Mouse (Mus musculus) testis, adult 10 weeks (tissue): Measurements from ENCODE around the gene Snai3. TPM values are rescaled to one million over a fixed set of nuclear protein-coding genes. Genes with fewer than 3 reads are reported as not detected.

Source experiments
- polyA plus RNA-seq: library from polyadenylated mRNA; stranded (reverse); fragments of 350-450 nt; fragmentation: Illumina TruSeq; extraction: RNeasy Lipid Tissue Mini Kit (QIAGEN cat#74804); gene quantifications from one replicate; pipeline ENCODE4 v1.2.3, GENCODE M21; 2014; ENCODE audit warnings: low read depth, low replicate concordance

The Snai3 gene
- 0.17 TPM for polyA plus RNA-seq

DNA sequence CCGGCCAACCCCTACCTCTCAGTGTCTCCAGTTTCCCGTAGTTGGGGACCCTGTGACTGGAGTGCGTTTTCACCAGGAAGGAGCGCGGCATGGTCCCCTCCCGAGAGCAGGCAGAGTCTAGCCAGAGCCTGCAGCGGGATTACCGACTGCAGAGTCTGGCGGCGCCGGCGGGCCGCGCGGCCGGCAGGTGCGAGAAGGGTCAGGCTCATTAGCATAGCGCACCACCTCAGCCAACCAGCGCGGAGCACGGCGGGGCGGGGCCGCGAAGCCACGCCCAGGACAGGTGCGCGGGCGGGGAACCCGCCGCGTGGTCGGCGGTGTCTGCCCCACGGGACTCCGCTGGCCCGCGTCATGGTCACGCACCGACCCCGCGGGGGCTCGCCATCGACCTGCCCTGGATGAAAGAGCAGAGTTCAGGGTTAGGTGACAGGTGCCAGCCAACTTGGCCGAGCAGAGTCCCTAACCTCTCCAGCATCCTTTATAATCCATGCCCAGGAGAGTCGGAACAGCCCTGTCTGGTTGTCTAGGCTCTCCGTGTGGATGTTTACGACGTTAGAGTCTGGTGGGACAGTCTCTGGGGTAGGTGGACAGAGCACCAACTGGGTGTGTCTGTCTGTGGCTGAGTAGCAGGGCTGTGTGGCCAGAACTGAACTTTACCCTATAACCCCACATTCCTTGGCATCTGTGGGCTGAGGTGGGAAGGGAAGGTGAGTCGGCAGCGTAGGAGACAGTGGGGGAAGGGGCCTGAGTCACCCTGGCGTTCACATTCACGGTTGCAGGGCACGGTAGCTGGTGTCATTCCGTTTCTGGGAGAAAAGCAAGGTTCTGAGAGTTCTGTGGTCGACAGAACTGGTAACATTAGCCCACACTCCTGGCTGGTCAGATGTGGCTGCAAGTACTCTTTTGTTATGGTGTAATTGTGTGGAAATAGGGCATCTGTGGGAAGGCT lies at the start of gene Snai3:
TSS of gene Snai3 (minus strand) at position 210 of the 949 bp plus-strand sequence.

DNA sequence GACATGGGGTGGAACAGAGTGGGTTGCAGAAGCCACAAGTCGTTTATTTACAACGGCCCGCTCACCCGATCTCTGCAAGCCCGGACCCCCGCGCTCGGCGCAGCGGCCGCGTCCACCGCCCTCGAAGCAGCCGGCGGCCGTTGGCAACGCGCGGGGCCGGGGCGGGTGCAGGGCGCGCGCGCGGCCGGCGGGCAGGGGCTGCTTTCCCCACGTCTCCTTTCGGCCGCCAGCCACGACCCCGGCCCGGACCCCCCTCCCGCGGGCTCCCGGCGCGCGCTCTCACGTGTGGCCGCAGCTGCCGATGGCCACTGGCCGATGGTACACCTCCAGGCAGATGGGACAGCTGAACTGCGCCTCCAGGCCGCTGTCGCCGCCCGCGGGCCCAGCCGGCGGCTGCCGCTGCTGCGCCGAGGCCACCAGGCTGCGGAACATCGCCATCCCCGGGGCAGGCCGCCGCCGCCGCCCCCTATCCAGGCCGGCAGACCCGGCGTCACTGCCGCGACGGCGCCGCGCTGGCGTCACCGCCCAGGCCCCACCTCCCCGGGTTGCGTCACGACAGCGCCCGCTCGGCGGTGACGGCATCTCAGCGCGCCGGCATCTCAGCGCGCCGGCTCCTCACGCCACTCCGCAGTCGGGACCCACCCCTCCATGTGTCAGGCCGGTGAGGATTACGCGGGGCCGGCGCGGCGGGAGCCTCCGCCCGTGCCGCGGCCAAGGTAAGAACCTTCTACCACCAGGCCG lies 15.2 kb upstream of the Snai3 start, which contains the start of the genes Rnf166 and Ctu2:
TSS of gene Rnf166 (minus strand) at position 485 of the 741 bp plus-strand sequence.
TSS of gene Ctu2 (plus strand) at position 564 of the 741 bp plus-strand sequence.

DNA sequence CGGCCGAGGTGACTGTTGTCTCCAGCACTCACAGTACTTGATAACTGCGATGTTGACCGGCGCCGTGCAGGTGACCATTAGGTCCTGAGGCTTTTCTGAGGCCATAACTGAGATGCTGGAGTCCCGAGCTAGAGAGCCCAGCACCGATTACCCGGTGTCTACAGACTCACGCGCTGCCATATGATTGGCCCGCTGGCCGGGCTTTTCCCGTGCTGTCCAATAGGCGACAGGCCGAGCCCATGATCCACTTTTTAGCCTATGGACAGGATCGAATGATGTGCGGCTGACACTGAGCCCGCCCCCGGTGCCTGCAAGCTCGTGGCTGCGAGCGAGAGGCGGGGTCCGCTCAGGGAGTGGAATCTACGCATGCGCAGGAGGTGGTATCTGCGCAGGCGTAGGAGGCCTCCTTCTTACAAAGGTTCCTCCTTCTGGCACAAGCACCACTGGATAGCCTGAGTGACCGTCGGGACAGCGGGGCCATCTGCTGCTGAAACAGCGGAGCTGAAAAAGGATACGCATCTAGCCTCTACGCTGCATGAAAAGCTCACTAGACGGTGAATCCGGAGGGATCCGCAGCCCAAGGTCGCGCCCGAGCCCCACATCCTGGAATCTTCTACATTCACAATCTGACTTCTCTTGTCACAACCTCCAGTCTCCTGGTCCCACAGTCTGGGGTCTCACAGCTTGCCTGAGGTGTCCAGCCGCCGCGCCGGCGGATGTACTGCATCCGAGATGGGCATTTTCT lies 17.1 kb downstream of the Snai3 start, which contains the start of gene Mvd:
TSS of gene Mvd (minus strand) at position 161 of the 745 bp plus-strand sequence.

DNA sequence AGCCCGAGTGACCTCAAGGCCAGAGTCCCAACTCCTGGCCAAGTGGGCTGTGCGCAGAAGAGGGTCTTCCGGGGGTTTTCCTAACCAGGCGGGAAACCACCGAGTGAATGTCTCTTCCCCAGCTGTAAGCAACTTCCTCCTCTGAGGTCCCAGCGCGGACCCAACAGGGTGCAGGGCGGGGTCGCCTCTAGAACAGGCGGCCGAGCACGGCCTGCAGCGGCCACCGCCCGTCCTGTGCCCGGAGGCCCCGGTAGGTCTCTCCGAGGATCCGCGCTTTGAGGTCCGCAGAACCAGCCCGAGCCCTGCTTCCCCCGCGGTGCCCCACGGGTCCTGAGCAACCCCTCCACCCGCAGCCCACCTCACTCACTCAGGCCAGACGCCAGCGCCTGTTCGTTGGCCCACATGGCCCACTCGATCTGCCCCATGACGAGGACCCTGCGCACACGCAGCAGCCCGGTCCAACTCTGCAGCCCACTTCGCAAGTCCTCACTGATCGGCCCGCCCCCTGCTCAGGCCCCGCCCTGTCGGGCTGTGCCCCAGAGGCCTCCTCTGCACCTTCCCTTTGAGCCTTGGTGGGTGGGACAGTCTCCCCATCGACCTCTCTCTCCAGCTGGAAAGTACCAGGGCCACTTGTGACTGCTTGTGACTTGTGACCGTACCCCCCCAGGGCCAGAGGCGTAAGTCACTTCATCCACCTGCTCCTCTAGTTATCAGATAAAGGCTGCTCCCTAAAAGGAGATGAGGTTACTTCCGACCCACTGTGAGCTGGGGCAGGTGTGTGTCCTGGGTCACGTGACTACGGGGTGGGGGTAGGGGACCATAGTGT lies 27.9 kb downstream of the Snai3 start, which contains the start of gene Cyba:
TSS of gene Cyba (minus strand) at position 488 of the 826 bp plus-strand sequence.

DNA sequence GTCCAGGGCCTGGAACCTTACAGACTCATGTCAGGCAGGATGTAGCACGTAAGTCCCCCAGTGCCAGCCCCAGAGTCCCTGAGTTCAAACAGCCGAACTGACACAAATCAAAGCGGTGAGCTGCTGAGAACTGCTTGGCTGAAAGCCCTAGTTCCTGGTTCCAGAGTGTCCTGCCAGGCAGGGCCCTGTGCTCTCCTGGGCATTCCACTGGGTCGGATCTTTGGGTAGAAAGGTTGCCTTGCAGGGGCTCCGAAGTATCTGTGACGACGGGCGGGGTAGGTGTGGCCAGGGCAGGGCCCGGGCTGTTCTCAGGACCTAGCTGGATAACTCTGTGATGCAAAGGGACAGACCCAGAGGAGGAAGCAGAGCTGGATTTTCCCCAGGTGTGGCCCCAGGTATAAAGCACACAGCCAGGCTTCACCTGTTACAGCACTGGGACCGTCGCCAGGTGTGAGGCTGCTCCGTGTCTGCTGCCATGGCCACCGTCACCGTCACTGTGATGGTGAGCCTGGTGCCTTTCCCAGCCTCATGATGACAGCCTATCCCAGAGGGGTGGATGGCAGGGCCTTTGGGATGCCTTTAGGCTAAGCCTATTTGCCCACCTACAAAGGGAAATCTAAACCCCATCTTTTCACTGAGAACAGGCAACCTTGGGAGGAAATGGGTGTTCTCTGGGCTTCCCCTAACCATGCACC lies 39.0 kb downstream of the Snai3 start, which contains the start of gene Il17c:
TSS of gene Il17c (plus strand) at position 645 of the 695 bp plus-strand sequence.

Other genes starting within 250 kb of the Snai3 start
- not detected for gene Zfpm1, start 178.6 kb downstream of the Snai3 start, polyA plus RNA-seq
- not detected for gene Trhr2, start 100.0 kb downstream of the Snai3 start, polyA plus RNA-seq
- gene Zc3h18, start 84.1 kb downstream of the Snai3 start, polyA plus RNA-seq: 10.9 TPM
- not detected for gene Il17c, start 38.7 kb downstream of the Snai3 start, polyA plus RNA-seq
- not detected for gene Cyba, start 27.8 kb downstream of the Snai3 start, polyA plus RNA-seq
- not detected for gene Mvd, start 17.3 kb downstream of the Snai3 start, polyA plus RNA-seq
- 26.4 TPM for gene Rnf166, start 15.3 kb upstream of the Snai3 start, polyA plus RNA-seq
- 0.27 TPM for gene Ctu2, start 15.4 kb upstream of the Snai3 start, polyA plus RNA-seq
- 0.50 TPM for gene Piezo1, start 90.6 kb upstream of the Snai3 start, polyA plus RNA-seq
- gene Cdt1, start 107.3 kb upstream of the Snai3 start, polyA plus RNA-seq: 0.59 TPM
- 4.8 TPM for gene Aprt, start 116.2 kb upstream of the Snai3 start, polyA plus RNA-seq
- gene Galns, start 150.7 kb upstream of the Snai3 start, polyA plus RNA-seq: 0.53 TPM
- gene Trappc2l, start 150.9 kb upstream of the Snai3 start, polyA plus RNA-seq: 10.4 TPM
- not detected for gene Pabpn1l, start 162.0 kb upstream of the Snai3 start, polyA plus RNA-seq
- gene Cbfa2t3, start 238.4 kb upstream of the Snai3 start, polyA plus RNA-seq: 0.11 TPM